Mouse (Mus musculus) lung, postnatal 10 days (tissue): ENCODE measurements at regions not wholly inside any gene's neighbourhood (a gene's known extent, or its start where the extent isn't known, plus 50 kb on each side); places are given as distances from the start of the nearest gene placed in this dataset.

Source experiments
- DNase-seq: peaks from one replicate; pipeline ENCODE4 v3.0.0; 2021

- DNase-seq = no peak
Measured at GRCm38 (mm10) chr6:73401059-73401458, 68.4 kb downstream of the 4931417E11Rik start.

GRCm38 (mm10) chr6:73389301-73389700 lies 80.2 kb downstream of the 4931417E11Rik start:
- no peak for DNase-seq

GRCm38 (mm10) chr6:73386261-73386660 lies 83.2 kb downstream of the 4931417E11Rik start:
- DNase-seq = no peak

GRCm38 (mm10) chr6:73379825-73380224 lies 89.6 kb downstream of the 4931417E11Rik start:
- DNase-seq = no peak

GRCm38 (mm10) chr6:73377884-73378283 lies 91.6 kb downstream of the 4931417E11Rik start:
- peak; percentile 52 for DNase-seq

GRCm38 (mm10) chr6:73376291-73376690 lies 93.2 kb downstream of the 4931417E11Rik start:
- DNase-seq = no peak

GRCm38 (mm10) chr6:73372901-73373300 lies 96.6 kb downstream of the 4931417E11Rik start:
- peak; percentile 40 for DNase-seq

GRCm38 (mm10) chr6:73371866-73372265 lies 97.6 kb downstream of the 4931417E11Rik start:
- DNase-seq = no peak

GRCm38 (mm10) chr6:73370901-73371300 lies 98.6 kb downstream of the 4931417E11Rik start:
- DNase-seq = no peak

GRCm38 (mm10) chr6:73368836-73369141 lies 100.7 kb downstream of the 4931417E11Rik start:
- no peak for DNase-seq

GRCm38 (mm10) chr6:73368047-73368835 lies 101.2 kb downstream of the 4931417E11Rik start:
- no peak for DNase-seq

GRCm38 (mm10) chr6:73367616-73368015 lies 101.9 kb downstream of the 4931417E11Rik start:
- DNase-seq = peak; percentile 80

GRCm38 (mm10) chr6:73366626-73367025 lies 102.8 kb downstream of the 4931417E11Rik start:
- DNase-seq = no peak

- no peak for DNase-seq
Measured at GRCm38 (mm10) chr6:73365306-73365705, 104.2 kb downstream of the 4931417E11Rik start.

- DNase-seq = peak; percentile 19
Measured at GRCm38 (mm10) chr6:73334995-73335394, 86.8 kb downstream of the Suclg1 start.

GRCm38 (mm10) chr6:73329666-73330065 lies 81.5 kb downstream of the Suclg1 start:
- DNase-seq = no peak
